Mouse (Mus musculus): ENCODE measurements at regions not wholly inside any gene's neighbourhood (a gene's known extent, or its start where the extent isn't known, plus 50 kb on each side); places are given as distances from the start of the nearest gene placed in this dataset.

GRCm38 (mm10) chr3:80042756-80043484, 158.6 kb downstream of the Fam198b start:
- no peak overlapping the region for H3K27ac ChIP-seq
- no peaks in the 10 kb centered on the region for H3K36me3 ChIP-seq (replicated peaks)
- DNase-seq (ENCODE audit: extremely low spot score, low spot score): no peak
- H3K4me3 ChIP-seq: no peak overlapping the region
- 94% methylated on average over 5 of the region's 5 CpGs for WGBS
- no peaks in the 10 kb centered on the region for H3K9me3 ChIP-seq
- H3K4me1 ChIP-seq: no peaks in the 10 kb centered on the region
- H3K27me3 ChIP-seq (ENCODE audit: poor library complexity, severe bottlenecking): no peaks in the 10 kb centered on the region

DNA sequence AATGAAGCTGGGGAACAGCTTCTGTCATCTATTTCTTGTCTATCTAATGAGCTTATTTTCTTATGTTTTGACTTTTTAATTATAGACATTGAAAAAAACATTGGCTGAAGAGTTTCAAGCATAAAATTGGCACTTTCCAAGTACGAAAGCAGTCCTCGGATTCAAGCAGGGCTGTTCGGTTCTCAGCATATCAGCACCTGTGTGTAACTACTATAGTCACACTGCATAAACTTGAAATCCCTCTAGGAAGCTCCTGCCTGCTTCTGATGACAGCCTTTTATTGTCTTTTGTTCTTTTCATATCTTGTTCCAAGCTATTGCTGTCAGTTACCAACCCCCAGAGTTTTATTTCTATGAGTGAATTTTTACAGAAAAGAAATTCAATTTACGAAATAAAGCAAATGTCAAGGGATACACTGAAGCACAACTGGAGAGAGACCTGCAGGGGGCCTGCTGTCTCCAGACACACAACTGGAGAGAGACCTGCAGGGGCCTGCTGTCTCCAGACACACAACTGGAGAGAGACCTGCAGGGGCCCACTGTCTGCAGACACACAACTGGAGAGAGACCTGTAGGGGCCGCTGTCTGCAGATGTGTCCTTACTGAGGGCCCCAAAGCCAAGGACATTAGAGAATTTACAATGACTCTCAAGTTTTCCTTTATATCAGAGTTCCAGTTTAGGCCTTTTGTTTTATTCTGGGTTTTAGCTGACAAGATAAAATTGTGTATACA, 165.3 kb downstream of the Fam198b start:
- H3K9me3 ChIP-seq: no peaks in the 10 kb centered on the region
- DNase-seq (ENCODE audit: extremely low spot score, low spot score): no peak
- H3K36me3 ChIP-seq (replicated peaks): no peaks in the 10 kb centered on the region
- no peak overlapping the region for H3K4me3 ChIP-seq
- H3K27ac ChIP-seq: no peak overlapping the region
- no peaks in the 10 kb centered on the region for H3K27me3 ChIP-seq (ENCODE audit: poor library complexity, severe bottlenecking)
- H3K4me1 ChIP-seq: no peaks in the 10 kb centered on the region
- 82% methylated on average over 5 of the region's 5 CpGs for WGBS

DNA sequence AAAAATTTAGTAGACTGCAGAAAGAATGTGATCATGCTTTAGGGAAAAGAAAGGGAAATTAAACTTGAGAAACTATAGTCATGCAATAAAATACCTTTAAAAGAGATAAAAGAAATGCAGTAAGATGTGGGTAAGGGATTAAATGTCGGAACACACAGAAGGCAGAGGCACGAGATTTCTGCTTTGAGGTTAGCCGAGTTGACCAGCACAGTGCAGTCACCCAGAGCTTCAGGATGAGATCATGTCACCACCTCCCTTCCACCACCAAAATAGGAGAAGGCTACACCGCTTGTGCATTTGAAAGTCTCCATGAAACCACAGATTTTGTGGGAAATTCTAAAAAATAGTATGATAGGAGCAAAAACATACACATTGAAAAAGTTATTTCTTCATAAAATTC, 166.6 kb downstream of the Fam198b start:
- no peaks in the 10 kb centered on the region for H3K36me3 ChIP-seq (replicated peaks)
- DNase-seq (ENCODE audit: extremely low spot score, low spot score): no peak
- no peak overlapping the region for H3K4me3 ChIP-seq
- H3K9me3 ChIP-seq: no peaks in the 10 kb centered on the region
- no peak overlapping the region for H3K27ac ChIP-seq
- no peaks in the 10 kb centered on the region for H3K4me1 ChIP-seq
- 89% methylated on average over 4 of the region's 4 CpGs for WGBS
- no peaks in the 10 kb centered on the region for H3K27me3 ChIP-seq (ENCODE audit: poor library complexity, severe bottlenecking)

GRCm38 (mm10) chr3:80051963-80052362, 167.6 kb downstream of the Fam198b start:
- H3K4me3 ChIP-seq: no peak overlapping the region
- no peaks in the 10 kb centered on the region for H3K4me1 ChIP-seq
- DNase-seq (ENCODE audit: extremely low spot score, low spot score): no peak
- WGBS: 89% methylated on average over 4 of the region's 4 CpGs
- no peaks in the 10 kb centered on the region for H3K36me3 ChIP-seq (replicated peaks)
- H3K27ac ChIP-seq: no peak overlapping the region
- H3K27me3 ChIP-seq (ENCODE audit: poor library complexity, severe bottlenecking): no peaks in the 10 kb centered on the region
- H3K9me3 ChIP-seq: no peaks in the 10 kb centered on the region

DNA sequence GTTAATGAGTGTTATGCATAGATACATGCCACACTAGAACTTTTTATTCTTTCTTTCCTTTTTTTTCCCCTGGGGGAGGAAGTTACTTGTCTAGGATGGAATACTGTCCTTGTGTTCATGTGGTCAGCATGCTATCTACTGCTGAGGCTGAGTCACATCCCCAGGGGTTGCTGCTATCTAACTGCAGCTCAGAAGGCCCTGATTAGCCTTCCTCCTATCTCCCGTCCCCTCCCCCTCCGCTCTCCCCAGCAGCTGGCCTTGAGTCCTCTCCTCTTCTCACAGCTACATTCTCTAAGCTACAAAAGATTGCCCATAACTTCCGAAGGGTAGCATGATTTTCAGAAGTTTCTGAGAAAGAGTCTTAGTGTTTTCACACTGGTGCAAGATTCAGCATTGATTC, 168.5 kb downstream of the Fam198b start:
- no peak overlapping the region for H3K27ac ChIP-seq
- 59% methylated on average over 3 of the region's 3 CpGs for WGBS
- no peaks in the 10 kb centered on the region for H3K9me3 ChIP-seq
- no peak for DNase-seq (ENCODE audit: extremely low spot score, low spot score)
- H3K4me3 ChIP-seq: no peak overlapping the region
- H3K36me3 ChIP-seq (replicated peaks): no peaks in the 10 kb centered on the region
- no peaks in the 10 kb centered on the region for H3K27me3 ChIP-seq (ENCODE audit: poor library complexity, severe bottlenecking)
- no peaks in the 10 kb centered on the region for H3K4me1 ChIP-seq

- no peaks in the 10 kb centered on the region for H3K9me3 ChIP-seq
- no peak overlapping the region for H3K27ac ChIP-seq
- no peak overlapping the region for H3K4me3 ChIP-seq
- H3K4me1 ChIP-seq: no peaks in the 10 kb centered on the region
- H3K27me3 ChIP-seq (ENCODE audit: poor library complexity, severe bottlenecking): no peaks in the 10 kb centered on the region
- H3K36me3 ChIP-seq (replicated peaks): no peaks in the 10 kb centered on the region
- WGBS: 90% methylated on average over 2 of the region's 2 CpGs
- DNase-seq (ENCODE audit: extremely low spot score, low spot score): no peak
Measured at GRCm38 (mm10) chr3:80053435-80053834, 169.1 kb downstream of the Fam198b start.

GRCm38 (mm10) chr3:80056636-80057350, 172.5 kb downstream of the Fam198b start:
- DNase-seq (ENCODE audit: extremely low spot score, low spot score): no peak
- Histone ChIP-seq H3K4me1 (no peaks in the 10 kb centered on the region), H3K27ac (no peak overlapping the region), H3K9me3 (no peaks in the 10 kb centered on the region), H3K27me3 (ENCODE audit: poor library complexity, severe bottlenecking) (no peaks in the 10 kb centered on the region), H3K36me3 (replicated peaks) (no peaks in the 10 kb centered on the region), H3K4me3 (no peak overlapping the region)
- 87% methylated on average over 6 of the region's 6 CpGs for WGBS

- DNase-seq (ENCODE audit: extremely low spot score, low spot score): no peak
- Histone ChIP-seq H3K4me3 (no peak overlapping the region), H3K4me1 (no peaks in the 10 kb centered on the region), H3K36me3 (replicated peaks) (no peaks in the 10 kb centered on the region), H3K27ac (no peak overlapping the region), H3K9me3 (no peaks in the 10 kb centered on the region), H3K27me3 (ENCODE audit: poor library complexity, severe bottlenecking) (no peaks in the 10 kb centered on the region)
- WGBS: 56% methylated on average over 2 of the region's 2 CpGs
Measured at GRCm38 (mm10) chr3:80058722-80059121, 174.4 kb downstream of the Fam198b start.

GRCm38 (mm10) chr3:80070726-80071125, 186.4 kb downstream of the Fam198b start:
- no peak for DNase-seq (ENCODE audit: extremely low spot score, low spot score)
- no peaks in the 10 kb centered on the region for H3K9me3 ChIP-seq
- no peaks in the 10 kb centered on the region for H3K27me3 ChIP-seq (ENCODE audit: poor library complexity, severe bottlenecking)
- H3K27ac ChIP-seq: no peak overlapping the region
- H3K4me1 ChIP-seq: no peaks in the 10 kb centered on the region
- no peaks in the 10 kb centered on the region for H3K36me3 ChIP-seq (replicated peaks)
- 87% methylated on average over 5 of the region's 5 CpGs for WGBS
- no peak overlapping the region for H3K4me3 ChIP-seq

GRCm38 (mm10) chr3:80079801-80080418, 195.6 kb downstream of the Fam198b start:
- Histone ChIP-seq H3K9me3 (no peaks in the 10 kb centered on the region; the same call in 1 of the 2 replicates), H3K27ac (no peak overlapping the region), H3K4me1 (no peaks in the 10 kb centered on the region), H3K4me3 (no peak overlapping the region), H3K36me3 (replicated peaks) (no peaks in the 10 kb centered on the region), H3K27me3 (ENCODE audit: poor library complexity, severe bottlenecking) (no peaks in the 10 kb centered on the region)
- DNase-seq (ENCODE audit: extremely low spot score, low spot score): peak; percentile 63
- WGBS: 28% methylated on average over 10 of the region's 10 CpGs

GRCm38 (mm10) chr3:80081210-80081609, 196.9 kb downstream of the Fam198b start:
- H3K36me3 ChIP-seq (replicated peaks): no peaks in the 10 kb centered on the region
- H3K4me3 ChIP-seq: no peak overlapping the region
- H3K4me1 ChIP-seq: peaks cover 5% of the 10 kb centered on the region; the same call in 1 of the 2 replicates
- no peaks in the 10 kb centered on the region; the same call in 1 of the 2 replicates for H3K9me3 ChIP-seq
- WGBS: 69% methylated on average over 7 of the region's 7 CpGs
- no peaks in the 10 kb centered on the region for H3K27me3 ChIP-seq (ENCODE audit: poor library complexity, severe bottlenecking)
- no peak for DNase-seq (ENCODE audit: extremely low spot score, low spot score)
- H3K27ac ChIP-seq: no peak overlapping the region

- Histone ChIP-seq H3K4me1 (peaks cover 5% of the 10 kb centered on the region; the same call in 1 of the 2 replicates), H3K27ac (no peak overlapping the region), H3K9me3 (no peaks in the 10 kb centered on the region; the same call in 1 of the 2 replicates), H3K27me3 (ENCODE audit: poor library complexity, severe bottlenecking) (no peaks in the 10 kb centered on the region), H3K4me3 (no peak overlapping the region), H3K36me3 (replicated peaks) (no peaks in the 10 kb centered on the region)
- DNase-seq (ENCODE audit: extremely low spot score, low spot score): no peak
- WGBS: 84% methylated on average over 8 of the region's 8 CpGs
Measured at GRCm38 (mm10) chr3:80082780-80083519, 198.6 kb downstream of the Fam198b start.

All from forebrain, embryonic 10.5 days (tissue).